7 mouse cellular contexts compared by ENCODE assay signal in genomic region chr7:24400082-24400452, GRCm38 (mm10). TPM values are rescaled to one million over a fixed set of nuclear protein-coding genes. Genes with fewer than 3 reads are reported as not detected.
A peak's percentile ranks its signal among the peaks of the same experiment; 100 is the strongest.
DNase-seq lines count a peak whose midpoint lies in the region; ATAC-seq and TF ChIP-seq lines count a peak whose summit lies in the region.

No protein-coding gene starts in this region.

- H3K36me3 ChIP-seq in lung, postnatal 0 days (ENCODE audit: insufficient read depth, low read length): no peaks in the 10 kb centered on the region
- H3K36me3 ChIP-seq in forebrain, embryonic 10.5 days (replicated peaks): peaks cover 41% of the 10 kb centered on the region
- peaks cover 29% of the 10 kb centered on the region for H3K36me3 ChIP-seq in limb, embryonic 12.5 days
- H3K36me3 ChIP-seq in stomach, embryonic 14.5 days (ENCODE audit: control insufficient read depth, insufficient read depth, low read length): peaks cover 4% of the 10 kb centered on the region; the same call in 1 of the 2 replicates

- peak overlapping the region; percentile 53 for H3K4me3 ChIP-seq in lung, postnatal 0 days (ENCODE audit: low read depth, low read length)
- H3K4me3 ChIP-seq in forebrain, embryonic 10.5 days: peak overlapping the region; percentile 70
- H3K4me3 ChIP-seq in limb, embryonic 12.5 days (replicated peaks): peak overlapping the region; percentile 63
- peak overlapping the region; percentile 55 for H3K4me3 ChIP-seq in stomach, embryonic 14.5 days (ENCODE audit: low read depth, low read length)

- no peaks in the 10 kb centered on the region for H3K4me1 ChIP-seq in lung, postnatal 0 days (ENCODE audit: insufficient read depth, low read depth, low read length)
- peaks cover 18% of the 10 kb centered on the region; the same call in 1 of the 2 replicates for H3K4me1 ChIP-seq in forebrain, embryonic 10.5 days
- peaks cover 8% of the 10 kb centered on the region for H3K4me1 ChIP-seq in limb, embryonic 12.5 days (replicated peaks)
- H3K4me1 ChIP-seq in stomach, embryonic 14.5 days (ENCODE audit: control insufficient read depth, insufficient read depth, low read length): peaks cover 6% of the 10 kb centered on the region

- peak overlapping the region; percentile 62 for H3K9ac ChIP-seq in lung, postnatal 0 days (replicated peaks; ENCODE audit: low read depth)
- peak overlapping the region; percentile 52; the same call in 1 of the 2 replicates for H3K9ac ChIP-seq in limb, embryonic 12.5 days (replicated peaks)
- H3K9ac ChIP-seq in stomach, embryonic 14.5 days (replicated peaks; ENCODE audit: low read depth, low read length): peak overlapping the region; percentile 34; the same call in 1 of the 2 replicates

- H3K4me2 ChIP-seq in lung, postnatal 0 days (replicated peaks; ENCODE audit: low read depth, low read length): peak overlapping the region; percentile 54
- peak overlapping the region; percentile 60 for H3K4me2 ChIP-seq in limb, embryonic 12.5 days
- H3K4me2 ChIP-seq in stomach, embryonic 14.5 days (replicated peaks; ENCODE audit: low read depth, low read length): peak overlapping the region; percentile 44

- H3K27me3 ChIP-seq in lung, postnatal 0 days (replicated peaks; ENCODE audit: insufficient read depth, low read length): no peaks in the 10 kb centered on the region
- no peaks in the 10 kb centered on the region for H3K27me3 ChIP-seq in forebrain, embryonic 10.5 days (ENCODE audit: poor library complexity, severe bottlenecking)
- no peaks in the 10 kb centered on the region for H3K27me3 ChIP-seq in limb, embryonic 12.5 days
- H3K27me3 ChIP-seq in stomach, embryonic 14.5 days (ENCODE audit: control insufficient read depth, insufficient read depth, low read length): no peaks in the 10 kb centered on the region

- no peaks in the 10 kb centered on the region for H3K9me3 ChIP-seq in lung, postnatal 0 days (ENCODE audit: low read length)
- H3K9me3 ChIP-seq in forebrain, embryonic 10.5 days: peaks cover 8% of the 10 kb centered on the region
- 0 out of 2 replicates have a peak, but pooled peaks cover 6% of the 10 kb centered on the region for H3K9me3 ChIP-seq in limb, embryonic 12.5 days
- H3K9me3 ChIP-seq in stomach, embryonic 14.5 days (ENCODE audit: control insufficient read depth, low read depth, low read length): no peaks in the 10 kb centered on the region

- H3K27ac ChIP-seq in lung, postnatal 0 days (ENCODE audit: low read length): peak overlapping the region; percentile 96
- H3K27ac ChIP-seq in forebrain, embryonic 10.5 days: peak overlapping the region; percentile 95
- peak overlapping the region; percentile 97; the same call in 1 of the 2 replicates for H3K27ac ChIP-seq in limb, embryonic 12.5 days
- peak overlapping the region; percentile 96 for H3K27ac ChIP-seq in stomach, embryonic 14.5 days (ENCODE audit: low read length)

- TF ChIP-seq CTCF in lung, postnatal 0 days (IDR thresholded peaks at IDR 0.05): no peak

- no peak for DNase-seq in lung, postnatal 0 days (ENCODE audit: low spot score)
- DNase-seq in lung, postnatal 10 days: no peak
- no peak for DNase-seq in forebrain, embryonic 10.5 days (ENCODE audit: extremely low spot score, low spot score)
- DNase-seq in cerebellum, adult 8-10 months: no peak
- no peak for DNase-seq in frontal cortex, postnatal 14 days (ENCODE audit: low spot score in 2 of 2)

- no peak for ATAC-seq in lung, postnatal 0 days
- no peak for ATAC-seq in limb, embryonic 12.5 days (ENCODE audit: insufficient number of reproducible peaks, insufficient read depth, low FRiP score, low TSS enrichment, low read depth)
- ATAC-seq in stomach, embryonic 14.5 days (ENCODE audit: insufficient number of reproducible peaks, insufficient read depth, low FRiP score, low read depth): no peak; the same call in 1 of the 2 replicates

- 9% methylated on average over 3 of the region's 3 CpGs for WGBS in lung, postnatal 0 days
- WGBS in forebrain, embryonic 10.5 days: 24% methylated on average over 3 of the region's 3 CpGs
- 22% methylated on average over 3 of the region's 3 CpGs for WGBS in limb, embryonic 12.5 days
- WGBS in stomach, embryonic 14.5 days: 10% methylated on average over 3 of the region's 3 CpGs

- TF ChIP-seq EP300 in lung, postnatal 0 days (IDR thresholded peaks at IDR 0.05): no peak

RNA-seq across cellular contexts. Expression of gene Smg9, which starts 0.6 kb away (rescaled TPM):
- 15.2 and 16.4 TPM in 2 replicates for polyA plus RNA-seq in lung, postnatal 0 days (2015; fragmentation: Nextera tagmentation; extraction: Ambion mirVana)
- polyA plus RNA-seq in forebrain, embryonic 10.5 days (2016; fragmentation: Nextera tagmentation; extraction: Ambion mirVana): 26.5 and 28.5 TPM in 2 replicates
- 22.7 and 25.4 TPM in 2 replicates for polyA plus RNA-seq in limb, embryonic 12.5 days (2016; fragmentation: Nextera tagmentation; extraction: Ambion mirVana)
- polyA plus RNA-seq in stomach, embryonic 14.5 days (2014; fragmentation: Nextera tagmentation; extraction: Ambion mirVana): 23.2 and 26.6 TPM in 2 replicates

RNA-seq across cellular contexts. Expression of gene Kcnn4, which starts 30.0 kb away (rescaled TPM):
- 2.0 and 2.6 TPM in 2 replicates for polyA plus RNA-seq in lung, postnatal 0 days (2015; fragmentation: Nextera tagmentation; extraction: Ambion mirVana)
- 3.8 and 5.1 TPM in 2 replicates for polyA plus RNA-seq in forebrain, embryonic 10.5 days (2016; fragmentation: Nextera tagmentation; extraction: Ambion mirVana)
- polyA plus RNA-seq in limb, embryonic 12.5 days (2016; fragmentation: Nextera tagmentation; extraction: Ambion mirVana): 2.1 and 2.8 TPM in 2 replicates
- polyA plus RNA-seq in stomach, embryonic 14.5 days (2014; fragmentation: Nextera tagmentation; extraction: Ambion mirVana): 2.4 and 3.0 TPM in 2 replicates

RNA-seq across cellular contexts. Expression of gene Lypd5, which starts 51.1 kb away (rescaled TPM):
- polyA plus RNA-seq in lung, postnatal 0 days (2015; fragmentation: Nextera tagmentation; extraction: Ambion mirVana): not detected in 2 replicates
- polyA plus RNA-seq in forebrain, embryonic 10.5 days (2016; fragmentation: Nextera tagmentation; extraction: Ambion mirVana): not detected in 2 replicates
- polyA plus RNA-seq in limb, embryonic 12.5 days (2016; fragmentation: Nextera tagmentation; extraction: Ambion mirVana): not detected in 2 replicates
- not detected in 2 replicates for polyA plus RNA-seq in stomach, embryonic 14.5 days (2014; fragmentation: Nextera tagmentation; extraction: Ambion mirVana)

RNA-seq across cellular contexts. Expression of gene Irgc1, which starts 52.0 kb away (rescaled TPM):
- polyA plus RNA-seq in lung, postnatal 0 days (2015; fragmentation: Nextera tagmentation; extraction: Ambion mirVana): 0.24 and 0.29 TPM in 2 replicates
- polyA plus RNA-seq in forebrain, embryonic 10.5 days (2016; fragmentation: Nextera tagmentation; extraction: Ambion mirVana): not detected in 2 replicates
- polyA plus RNA-seq in limb, embryonic 12.5 days (2016; fragmentation: Nextera tagmentation; extraction: Ambion mirVana): not detected in 2 replicates
- not detected in 2 replicates for polyA plus RNA-seq in stomach, embryonic 14.5 days (2014; fragmentation: Nextera tagmentation; extraction: Ambion mirVana)
